Mouse (Mus musculus) kidney, postnatal 0 days (tissue): ENCODE measurements around the gene C77080. TPM values are rescaled to one million over a fixed set of nuclear protein-coding genes. Genes with fewer than 3 reads are reported as not detected.

Experiments
- ATAC-seq: fragments of 200-750 bp; cut with Nextera tagmentation; replicated peaks from 2 replicates; pipeline ENCODE4 v1.8.0; 2017; ENCODE audit warnings: low read depth, moderate number of reproducible peaks, moderate TSS enrichment, moderate library complexity; ENCODE audit not compliant: low FRiP score
- DNase-seq: peaks from one replicate; pipeline ENCODE4 v3.0.0-alpha.2; 2016; ENCODE audit warnings: low spot score
- H3K27ac ChIP-seq: fragments of 300-500 bp; sonication (generic); 2 replicates; pipeline ENCODE4 v1.5.1; 2014; ENCODE audit warnings: mild to moderate bottlenecking
- H3K27me3 ChIP-seq: fragments of 300-500 bp; sonication (generic); 2 replicates; pipeline ENCODE4 v1.6.1; 2014; ENCODE audit warnings: low read length, mixed read lengths; ENCODE audit not compliant: insufficient read depth
- H3K36me3 ChIP-seq: fragments of 300-500 bp; sonication (generic); 2 replicates; pipeline ENCODE4 v1.6.1; 2014; ENCODE audit warnings: low read length, mixed read lengths; ENCODE audit not compliant: insufficient read depth
- H3K4me1 ChIP-seq: fragments of 300-500 bp; sonication (generic); replicated peaks from 2 replicates; pipeline ENCODE4 v1.6.1; 2014; ENCODE audit warnings: antibody characterized with exemption, low read length, mixed read lengths; ENCODE audit not compliant: insufficient read depth
- H3K4me2 ChIP-seq: fragments of 300-500 bp; sonication (generic); 2 replicates; pipeline ENCODE4 v1.6.1; 2014; ENCODE audit warnings: mild to moderate bottlenecking, low read length, moderate library complexity, mixed read lengths
- H3K4me3 ChIP-seq: fragments of 300-500 bp; sonication (generic); replicated peaks from 2 replicates; pipeline ENCODE4 v1.5.1; 2014; ENCODE audit warnings: low read depth, low read length
- H3K9ac ChIP-seq: fragments of 300-500 bp; sonication (generic); 2 replicates; pipeline ENCODE4 v1.6.1; 2014; ENCODE audit warnings: low read depth, low read length
- H3K9me3 ChIP-seq: fragments of 300-500 bp; sonication (generic); replicated peaks from 2 replicates; pipeline ENCODE4 v1.6.1; 2016; ENCODE audit warnings: low read length, inconsistent platforms, mixed read lengths
- CTCF ChIP-seq: IDR thresholded peaks from 2 replicates; pipeline ENCODE4 v1.5.1; 2016; ENCODE audit warnings: antibody characterized with exemption, low read depth, mild to moderate bottlenecking, moderate library complexity
- WGBS: fragments of 180-500 bp; shearing (Covaris S2); extraction: QIAGEN DNeasy Blood & Tissue Kit; methylation state at CpG from one replicate; pipeline ENCODE4 v1.1.7; 2014; 5-methylcytosine and 5-hydroxymethylcytosine counted together
- polyA plus RNA-seq: library from polyadenylated mRNA; unstranded; fragments of >200 nt; fragmentation: Nextera tagmentation; extraction: Ambion mirVana; gene quantifications from 2 replicates; pipeline ENCODE4 v1.2.1, GENCODE M21; 2015

The C77080 gene
- polyA plus RNA-seq, 1 experiment from 2014 or later: 11.3 TPM

GRCm38 (mm10) chr4:129296066-129296465, 34.9 kb upstream of the C77080 start:
- ATAC-seq: no peak
- TF ChIP-seq CTCF: no peak
- no peak for DNase-seq
- Histone ChIP-seq H3K9ac (no peak overlapping the region), H3K4me3 (no peak overlapping the region), H3K27me3 (no peaks in the 10 kb centered on the region), H3K9me3 (no peaks in the 10 kb centered on the region), H3K4me2 (no peak overlapping the region), H3K36me3 (no peaks in the 10 kb centered on the region), H3K27ac (no peak overlapping the region), H3K4me1 (peaks cover 5% of the 10 kb centered on the region; the same call in 1 of the 2 replicates)
- 91% methylated on average over 7 of the region's 7 CpGs for WGBS

GRCm38 (mm10) chr4:129295188-129295587, 34.0 kb upstream of the C77080 start:
- Histone ChIP-seq H3K9ac (no peak overlapping the region), H3K4me1 (peaks cover 5% of the 10 kb centered on the region; the same call in 1 of the 2 replicates), H3K27ac (no peak overlapping the region), H3K9me3 (no peaks in the 10 kb centered on the region), H3K4me3 (no peak overlapping the region), H3K27me3 (no peaks in the 10 kb centered on the region), H3K4me2 (no peak overlapping the region), H3K36me3 (no peaks in the 10 kb centered on the region)
- no peak for TF ChIP-seq CTCF
- ATAC-seq: no peak
- 65% methylated on average over 2 of the region's 2 CpGs for WGBS
- no peak for DNase-seq

GRCm38 (mm10) chr4:129293702-129294101, 32.5 kb upstream of the C77080 start:
- ATAC-seq: no peak
- no peaks in the 10 kb centered on the region for H3K9me3 ChIP-seq
- DNase-seq: no peak

GRCm38 (mm10) chr4:129292831-129293230, 31.6 kb upstream of the C77080 start:
- H3K4me2 ChIP-seq: no peak overlapping the region
- H3K4me3 ChIP-seq: no peak overlapping the region
- no peak for TF ChIP-seq CTCF
- H3K36me3 ChIP-seq: no peaks in the 10 kb centered on the region
- H3K27me3 ChIP-seq: no peaks in the 10 kb centered on the region
- H3K4me1 ChIP-seq: peaks cover 5% of the 10 kb centered on the region; the same call in 1 of the 2 replicates
- 58% methylated on average over 7 of the region's 7 CpGs for WGBS
- ATAC-seq: no peak
- H3K27ac ChIP-seq: no peak overlapping the region
- H3K9ac ChIP-seq: no peak overlapping the region
- H3K9me3 ChIP-seq: no peaks in the 10 kb centered on the region
- DNase-seq: no peak

More at GRCm38 (mm10) chr4:129293702-129294101, 32.5 kb upstream of the C77080 start:
- H3K4me3 ChIP-seq: no peak overlapping the region
- no peaks in the 10 kb centered on the region for H3K36me3 ChIP-seq
- H3K4me1 ChIP-seq: peaks cover 5% of the 10 kb centered on the region; the same call in 1 of the 2 replicates
- peak overlapping the region; percentile 16 for H3K4me2 ChIP-seq
- no peaks in the 10 kb centered on the region for H3K27me3 ChIP-seq
- TF ChIP-seq CTCF: no peak
- 35% methylated on average over 16 of the region's 16 CpGs for WGBS
- no peak overlapping the region for H3K9ac ChIP-seq
- no peak overlapping the region for H3K27ac ChIP-seq

GRCm38 (mm10) chr4:129289671-129290070, 28.5 kb upstream of the C77080 start:
- H3K4me2 ChIP-seq: no peak overlapping the region
- H3K27me3 ChIP-seq: no peaks in the 10 kb centered on the region
- no peak for DNase-seq
- TF ChIP-seq CTCF: no peak
- WGBS: 79% methylated on average over 8 of the region's 8 CpGs
- H3K4me1 ChIP-seq: peaks cover 11% of the 10 kb centered on the region; the same call in 1 of the 2 replicates
- H3K9ac ChIP-seq: no peak overlapping the region
- no peaks in the 10 kb centered on the region for H3K9me3 ChIP-seq
- no peak for ATAC-seq
- H3K27ac ChIP-seq: no peak overlapping the region
- no peaks in the 10 kb centered on the region for H3K36me3 ChIP-seq
- H3K4me3 ChIP-seq: no peak overlapping the region

GRCm38 (mm10) chr4:129288067-129288466, 26.9 kb upstream of the C77080 start:
- Histone ChIP-seq H3K4me2 (peak overlapping the region; percentile 98; the same call in 1 of the 2 replicates), H3K27ac (0 out of 2 replicates have a peak overlapping the region, but pooled peaks have one; percentile 15), H3K9me3 (no peaks in the 10 kb centered on the region), H3K27me3 (no peaks in the 10 kb centered on the region), H3K36me3 (no peaks in the 10 kb centered on the region), H3K9ac (no peak overlapping the region), H3K4me1 (peaks cover 7% of the 10 kb centered on the region; the same call in 1 of the 2 replicates), H3K4me3 (no peak overlapping the region; the same call in 1 of the 2 replicates)
- 15% methylated on average over 3 of the region's 3 CpGs for WGBS
- ATAC-seq (no peak), DNase-seq (no peak)
- no peak for TF ChIP-seq CTCF
